In the genomic region with DNA sequence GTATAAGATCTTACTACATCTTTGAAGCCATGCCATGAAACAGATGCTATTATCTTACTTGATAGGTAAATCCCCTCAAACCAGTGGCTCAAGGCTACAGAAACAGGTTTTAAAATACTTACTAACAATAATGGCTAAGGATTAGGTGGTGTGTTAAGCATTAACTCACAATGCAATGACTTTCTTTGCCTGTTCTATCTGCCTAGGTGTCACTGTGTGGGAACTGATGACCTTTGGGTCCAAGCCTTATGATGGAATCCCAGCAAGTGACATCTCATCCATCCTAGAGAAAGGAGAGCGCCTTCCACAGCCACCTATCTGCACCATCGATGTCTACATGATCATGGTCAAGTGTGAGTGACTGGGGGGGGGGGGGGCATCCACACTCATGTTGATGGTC, we compare ENCODE assay signal across 20 mouse cellular contexts. TPM values are rescaled to one million over a fixed set of nuclear protein-coding genes. Genes with fewer than 3 reads are reported as not detected.
A peak's percentile ranks its signal among the peaks of the same experiment; 100 is the strongest.
DNase-seq lines count a peak whose midpoint lies in the region; ATAC-seq lines count a peak whose summit lies in the region.
"Had no signal": no experiment of that assay in that cellular context is flagged by ENCODE, and none has a peak within 500 bp of the region (broad histone marks: within the 10 kb centered on the region; RNA-seq: fewer than 3 reads in every experiment).

No protein-coding gene starts in this region.

- H3K27ac ChIP-seq in intestine, embryonic 14.5 days (ENCODE audit: low read depth), result no peak overlapping the region
- 0 out of 2 replicates have a peak overlapping the region, but pooled peaks have one; percentile 62 for H3K27ac ChIP-seq in intestine, embryonic 16.5 days (ENCODE audit: low read length)
- H3K27ac ChIP-seq: embryonic facial prominence, embryonic 12.5 days; forebrain, embryonic 10.5 days; forebrain, embryonic 12.5 days had no signal

- H3K9ac ChIP-seq in intestine, embryonic 14.5 days (ENCODE audit: low read length), result no peak overlapping the region
- no peak overlapping the region for H3K9ac ChIP-seq in intestine, embryonic 16.5 days (ENCODE audit: low read depth, low read length)
- H3K9ac ChIP-seq: embryonic facial prominence, embryonic 12.5 days; forebrain, embryonic 12.5 days had no signal

- DNase-seq in intestine, embryonic 14.5 days (ENCODE audit: low spot score), result peak; percentile 25
- peak; percentile 15 for DNase-seq in yolk sac, embryonic 10.5 days (ENCODE audit: low spot score)
- no peak for DNase-seq in urinary bladder, adult 18-20 months (ENCODE audit: low spot score in 2 of 2)
- no peak for DNase-seq in heart, postnatal 14 days
- no peak for DNase-seq in kidney, adult 11 months
- DNase-seq: adrenal gland, postnatal 10 days; adrenal gland, postnatal 25 days; cerebellum, adult 11 months; cerebellum, adult 18-20 months; cerebellum, adult 8-10 months; cerebellum, adult 9-11 months; cerebellum, postnatal 14 days had no signal

- intact Hi-C loops in heart, postnatal 14 days (cut with DNase I), result no loop called here

- 0 out of 2 replicates have a peak, but pooled peaks have one; percentile 32 for ATAC-seq in intestine, embryonic 14.5 days (replicated peaks; ENCODE audit: low FRiP score, low TSS enrichment, low read depth)
- peak; percentile 67 for ATAC-seq in intestine, embryonic 16.5 days
- ATAC-seq: forebrain, embryonic 14.5 days; forebrain, embryonic 16.5 days had no signal

- no peaks in the 10 kb centered on the region for H3K27me3 ChIP-seq in intestine, embryonic 14.5 days (replicated peaks; ENCODE audit: control insufficient read depth, insufficient read depth, low read length)
- H3K27me3 ChIP-seq in intestine, embryonic 16.5 days (replicated peaks; ENCODE audit: control insufficient read depth, insufficient read depth, low read length), result no peaks in the 10 kb centered on the region
- H3K27me3 ChIP-seq: embryonic facial prominence, embryonic 12.5 days; forebrain, embryonic 12.5 days had no signal

- H3K4me2 ChIP-seq in intestine, embryonic 14.5 days (ENCODE audit: low read length), result no peak overlapping the region
- H3K4me2 ChIP-seq in intestine, embryonic 16.5 days (ENCODE audit: low read depth, low read length), result no peak overlapping the region
- H3K4me2 ChIP-seq: embryonic facial prominence, embryonic 12.5 days; forebrain, embryonic 12.5 days had no signal

- no peaks in the 10 kb centered on the region for H3K4me1 ChIP-seq in intestine, embryonic 14.5 days (replicated peaks; ENCODE audit: control insufficient read depth, insufficient read depth, low read length)
- H3K4me1 ChIP-seq in intestine, embryonic 16.5 days (ENCODE audit: control insufficient read depth, insufficient read depth, low read length), result peaks cover 13% of the 10 kb centered on the region
- H3K4me1 ChIP-seq: forebrain, embryonic 12.5 days had no signal

- H3K9me3 ChIP-seq in intestine, embryonic 14.5 days (ENCODE audit: control insufficient read depth, low read length), result no peaks in the 10 kb centered on the region
- no peaks in the 10 kb centered on the region for H3K9me3 ChIP-seq in intestine, embryonic 16.5 days (ENCODE audit: control insufficient read depth, low read length)
- H3K9me3 ChIP-seq: embryonic facial prominence, embryonic 10.5 days; embryonic facial prominence, embryonic 12.5 days; forebrain, embryonic 10.5 days; forebrain, embryonic 12.5 days had no signal

- H3K4me3 ChIP-seq in intestine, embryonic 14.5 days (ENCODE audit: low read depth, low read length), result no peak overlapping the region
- H3K4me3 ChIP-seq in intestine, embryonic 16.5 days (ENCODE audit: low read length), result no peak overlapping the region
- H3K4me3 ChIP-seq: embryonic facial prominence, embryonic 10.5 days; embryonic facial prominence, embryonic 12.5 days; erythroblast, embryonic 14.5 days; forebrain, embryonic 10.5 days; forebrain, embryonic 12.5 days had no signal

- peaks cover 61% of the 10 kb centered on the region for H3K36me3 ChIP-seq in intestine, embryonic 14.5 days (ENCODE audit: control insufficient read depth, insufficient read depth, low read length)
- peaks cover 14% of the 10 kb centered on the region for H3K36me3 ChIP-seq in intestine, embryonic 16.5 days (ENCODE audit: control insufficient read depth, insufficient read depth, low read length)
- H3K36me3 ChIP-seq: embryonic facial prominence, embryonic 10.5 days; forebrain, embryonic 10.5 days; forebrain, embryonic 12.5 days had no signal

- 81% methylated on average over 2 of the region's 2 CpGs for WGBS in intestine, embryonic 14.5 days
- WGBS in intestine, embryonic 16.5 days, result 91% methylated on average over 2 of the region's 2 CpGs

RNA-seq across cellular contexts. Expression of a gene that starts 44.6 kb away (rescaled TPM):
- 1.4 and 2.3 TPM in 2 replicates for polyA plus RNA-seq in intestine, embryonic 14.5 days (2014; fragmentation: Nextera tagmentation; extraction: Ambion mirVana)
- 0.79 and 1.2 TPM in 2 replicates for polyA plus RNA-seq in intestine, embryonic 16.5 days (2015; fragmentation: Nextera tagmentation; extraction: Ambion mirVana)
- total RNA-seq in heart, postnatal 14 days (2021), result under 1 TPM; 0.50 to 0.61 TPM

Comparison
In these comparisons a context has a peak if more than half of its experiments do, and no peak if none do; other contexts are left out.
1. DNase-seq: peak in intestine, embryonic 14.5 days (single experiment) and yolk sac, embryonic 10.5 days (single experiment); none in urinary bladder, adult 18-20 months (0 of 2), heart, postnatal 14 days (0 of 2) and kidney, adult 11 months (single experiment).